Mouse (Mus musculus): ENCODE measurements around the gene Slc8b1. TPM values are rescaled to one million over a fixed set of nuclear protein-coding genes. Genes with fewer than 3 reads are reported as not detected.
"Not testable (repeated sequence)": the region's sequence is repeated elsewhere in the genome, so short reads cannot be mapped to it uniquely, and the experiment has no call there.

Slc8b1 gene
- total RNA-seq, 1 experiment from 2014 or later = 4.5 TPM

GRCm38 (mm10) chr5:120495064-120495702 lies 15.8 kb upstream of the Slc8b1 start:
- peak; percentile 50; the same call in 1 of the 2 replicates for ATAC-seq (replicated peaks; ENCODE audit: low read depth, poor library complexity, severe bottlenecking)

GRCm38 (mm10) chr5:120495703-120496226 lies 15.2 kb upstream of the Slc8b1 start:
- ATAC-seq (replicated peaks; ENCODE audit: low read depth, poor library complexity, severe bottlenecking) = no peak

GRCm38 (mm10) chr5:120497071-120497470 lies 13.9 kb upstream of the Slc8b1 start:
- ATAC-seq (replicated peaks; ENCODE audit: low read depth, poor library complexity, severe bottlenecking) = no peak

GRCm38 (mm10) chr5:120499202-120499601 lies 11.8 kb upstream of the Slc8b1 start:
- no peak for ATAC-seq (replicated peaks; ENCODE audit: low read depth, poor library complexity, severe bottlenecking)

GRCm38 (mm10) chr5:120500609-120501008 lies 10.4 kb upstream of the Slc8b1 start:
- ATAC-seq (replicated peaks; ENCODE audit: low read depth, poor library complexity, severe bottlenecking) = not testable (repeated sequence)

GRCm38 (mm10) chr5:120502147-120502621 lies 8.8 kb upstream of the Slc8b1 start:
- ATAC-seq (replicated peaks; ENCODE audit: low read depth, poor library complexity, severe bottlenecking) = no peak

GRCm38 (mm10) chr5:120502675-120503143 lies 8.3 kb upstream of the Slc8b1 start:
- 0 out of 2 replicates have a peak, but pooled peaks have one; percentile 2 for ATAC-seq (replicated peaks; ENCODE audit: low read depth, poor library complexity, severe bottlenecking)

- peak; percentile 63 for ATAC-seq (replicated peaks; ENCODE audit: low read depth, poor library complexity, severe bottlenecking)
Measured at GRCm38 (mm10) chr5:120503144-120503795, 7.7 kb upstream of the Slc8b1 start, which contains the start of gene Plbd2. Plbd2 (minus strand) TSS chr5:120503625.

- peak; percentile 81 for ATAC-seq (replicated peaks; ENCODE audit: low read depth, poor library complexity, severe bottlenecking)
Measured at GRCm38 (mm10) chr5:120505368-120505767, 5.6 kb upstream of the Slc8b1 start.

- ATAC-seq (replicated peaks; ENCODE audit: low read depth, poor library complexity, severe bottlenecking) = no peak
Measured at GRCm38 (mm10) chr5:120505781-120506180, 5.2 kb upstream of the Slc8b1 start.

- ATAC-seq (replicated peaks; ENCODE audit: low read depth, poor library complexity, severe bottlenecking) = no peak
Measured at GRCm38 (mm10) chr5:120506490-120506889, 4.5 kb upstream of the Slc8b1 start.

GRCm38 (mm10) chr5:120507311-120507710 lies 3.7 kb upstream of the Slc8b1 start:
- ATAC-seq (replicated peaks; ENCODE audit: low read depth, poor library complexity, severe bottlenecking) = no peak

GRCm38 (mm10) chr5:120511643-120512220 lies 764 bp downstream of the Slc8b1 start:
- ATAC-seq (replicated peaks; ENCODE audit: low read depth, poor library complexity, severe bottlenecking) = no peak; the same call in 1 of the 2 replicates

GRCm38 (mm10) chr5:120512911-120513555 lies 2.1 kb downstream of the Slc8b1 start:
- ATAC-seq (replicated peaks; ENCODE audit: low read depth, poor library complexity, severe bottlenecking) = no peak

GRCm38 (mm10) chr5:120514031-120514677 lies 3.2 kb downstream of the Slc8b1 start:
- ATAC-seq (replicated peaks; ENCODE audit: low read depth, poor library complexity, severe bottlenecking) = no peak

- no peak for ATAC-seq (replicated peaks; ENCODE audit: low read depth, poor library complexity, severe bottlenecking)
Measured at GRCm38 (mm10) chr5:120514754-120515153, 3.8 kb downstream of the Slc8b1 start.

- no peak for ATAC-seq (replicated peaks; ENCODE audit: low read depth, poor library complexity, severe bottlenecking)
Measured at GRCm38 (mm10) chr5:120515451-120515850, 4.5 kb downstream of the Slc8b1 start.

GRCm38 (mm10) chr5:120516221-120516984 lies 5.4 kb downstream of the Slc8b1 start:
- no peak for ATAC-seq (replicated peaks; ENCODE audit: low read depth, poor library complexity, severe bottlenecking)

- ATAC-seq (replicated peaks; ENCODE audit: low read depth, poor library complexity, severe bottlenecking) = no peak
Measured at GRCm38 (mm10) chr5:120517552-120517951, 6.6 kb downstream of the Slc8b1 start.

All from common myeloid progenitor, adult 5-6 weeks (primary cell).